In genomic region chr7:65469666-65470065, GRCm38 (mm10) we compare ENCODE assay signal across 8 mouse cellular contexts. TPM values are rescaled to one million over a fixed set of nuclear protein-coding genes. Genes with fewer than 3 reads are reported as not detected.
DNase-seq lines count a peak whose midpoint lies in the region; ATAC-seq and TF ChIP-seq lines count a peak whose summit lies in the region.

No protein-coding gene starts in this region.

- no peak overlapping the region for H3K4me2 ChIP-seq in liver, embryonic 11.5 days
- H3K4me2 ChIP-seq in embryonic facial prominence, embryonic 14.5 days (ENCODE audit: low read depth, low read length): peak overlapping the region; percentile 23
- no peak overlapping the region for H3K4me2 ChIP-seq in liver, embryonic 14.5 days (ENCODE audit: low read depth)
- no peak overlapping the region for H3K4me2 ChIP-seq in forebrain, embryonic 13.5 days

- no peak overlapping the region for H3K4me3 ChIP-seq in liver, adult 2 months (ENCODE audit: insufficient read depth, low read depth, low read length)
- H3K4me3 ChIP-seq in liver, embryonic 11.5 days (ENCODE audit: low read depth, low read length): no peak overlapping the region
- no peak overlapping the region for H3K4me3 ChIP-seq in embryonic facial prominence, embryonic 14.5 days (ENCODE audit: low read depth, low read length)
- H3K4me3 ChIP-seq in liver, embryonic 14.5 days (ENCODE audit: insufficient read depth in 1 of 2, low read depth in 2 of 2, low read length in 2 of 2): no peak overlapping the region
- H3K4me3 ChIP-seq in forebrain, embryonic 13.5 days: no peak overlapping the region

- no peaks in the 10 kb centered on the region for H3K9me3 ChIP-seq in liver, embryonic 11.5 days (ENCODE audit: control insufficient read depth, low read length)
- no peaks in the 10 kb centered on the region for H3K9me3 ChIP-seq in embryonic facial prominence, embryonic 14.5 days (ENCODE audit: control insufficient read depth, low read length)
- H3K9me3 ChIP-seq in liver, embryonic 14.5 days (ENCODE audit: control insufficient read depth, low read length): no peaks in the 10 kb centered on the region
- H3K9me3 ChIP-seq in forebrain, embryonic 13.5 days (replicated peaks): no peaks in the 10 kb centered on the region

- intact Hi-C loops in left cerebral cortex, postnatal 10 days (cut with DNase I): no loop called here

- 0 out of 2 replicates have a peak overlapping the region, but pooled peaks have one; percentile 4 for H3K27ac ChIP-seq in liver, adult 2 months (replicated peaks; ENCODE audit: insufficient read depth, low read depth, low read length)
- H3K27ac ChIP-seq in liver, embryonic 11.5 days (ENCODE audit: low read depth, low read length): no peak overlapping the region
- no peak overlapping the region; the same call in 1 of the 2 replicates for H3K27ac ChIP-seq in embryonic facial prominence, embryonic 14.5 days (replicated peaks; ENCODE audit: low read depth, low read length)
- no peak overlapping the region for H3K27ac ChIP-seq in liver, embryonic 14.5 days
- no peak overlapping the region for H3K27ac ChIP-seq in forebrain, embryonic 13.5 days

- H3K27me3 ChIP-seq in liver, adult 2 months (ENCODE audit: control insufficient read depth, insufficient read depth, low read length): no peaks in the 10 kb centered on the region
- no peaks in the 10 kb centered on the region for H3K27me3 ChIP-seq in liver, embryonic 11.5 days (replicated peaks; ENCODE audit: control insufficient read depth, insufficient read depth, low read length)
- no peaks in the 10 kb centered on the region for H3K27me3 ChIP-seq in embryonic facial prominence, embryonic 14.5 days (replicated peaks; ENCODE audit: control insufficient read depth, insufficient read depth, low read length)
- H3K27me3 ChIP-seq in liver, embryonic 14.5 days (ENCODE audit: control insufficient read depth, insufficient read depth, low read length): no peaks in the 10 kb centered on the region
- no peaks in the 10 kb centered on the region for H3K27me3 ChIP-seq in forebrain, embryonic 13.5 days

- peak; percentile 97 for DNase-seq in liver, adult 2 months (ENCODE audit: extremely low read depth, low read depth, low spot score)
- no peak for DNase-seq in liver, embryonic 11.5 days (ENCODE audit: low spot score)
- peak; percentile 56 for DNase-seq in embryonic facial prominence, embryonic 14.5 days (ENCODE audit: low spot score)
- DNase-seq in liver, embryonic 14.5 days (ENCODE audit: low read depth in 3 of 3, low spot score in 3 of 3): peak in 1 of 3 experiments; percentile 3
- DNase-seq in urinary bladder, postnatal 36 days (ENCODE audit: low spot score in 2 of 2): peak; percentile 73 to 82
- DNase-seq in left cerebral cortex, postnatal 10 days (ENCODE audit: extremely low spot score in 1 of 2, low spot score in 2 of 2): no peak
- no peak for DNase-seq in left cerebral cortex, adult 11 months (ENCODE audit: low spot score)

- H3K9ac ChIP-seq in liver, adult 2 months (ENCODE audit: low read depth, low read length): no peak overlapping the region
- H3K9ac ChIP-seq in liver, embryonic 11.5 days (ENCODE audit: low read depth, low read length): no peak overlapping the region
- H3K9ac ChIP-seq in embryonic facial prominence, embryonic 14.5 days (ENCODE audit: low read depth, low read length): no peak overlapping the region
- H3K9ac ChIP-seq in liver, embryonic 14.5 days (replicated peaks): no peak overlapping the region
- no peak overlapping the region for H3K9ac ChIP-seq in forebrain, embryonic 13.5 days

- H3K36me3 ChIP-seq in liver, adult 2 months (ENCODE audit: control insufficient read depth, insufficient read depth, low read length): no peaks in the 10 kb centered on the region
- H3K36me3 ChIP-seq in liver, embryonic 11.5 days (ENCODE audit: control insufficient read depth, insufficient read depth, low read length): no peaks in the 10 kb centered on the region
- no peaks in the 10 kb centered on the region for H3K36me3 ChIP-seq in embryonic facial prominence, embryonic 14.5 days (ENCODE audit: control insufficient read depth, insufficient read depth, low read length)
- H3K36me3 ChIP-seq in liver, embryonic 14.5 days (replicated peaks; ENCODE audit: control insufficient read depth, insufficient read depth, low read depth): no peaks in the 10 kb centered on the region
- H3K36me3 ChIP-seq in forebrain, embryonic 13.5 days (ENCODE audit: poor library complexity, severe bottlenecking): no peaks in the 10 kb centered on the region

- no peak for TF ChIP-seq POLR2A in liver, adult 2 months (IDR thresholded peaks at IDR 0.05; ENCODE audit: extremely low read depth, insufficient read depth, low read length)

- no peak for TF ChIP-seq EP300 in liver, embryonic 14.5 days (IDR thresholded peaks at IDR 0.05; ENCODE audit: low read depth)

- no peak for ATAC-seq in liver, embryonic 11.5 days (replicated peaks; ENCODE audit: low FRiP score)
- ATAC-seq in embryonic facial prominence, embryonic 14.5 days (ENCODE audit: low read depth): peak; percentile 57; the same call in 1 of the 2 replicates
- peak; percentile 37; the same call in 1 of the 2 replicates for ATAC-seq in liver, embryonic 14.5 days (ENCODE audit: insufficient read depth)
- ATAC-seq in forebrain, embryonic 13.5 days: no peak

- 4% methylated on average over 6 of the region's 6 CpGs for WGBS in liver, adult 2 months
- 5% methylated on average over 6 of the region's 6 CpGs for WGBS in liver, embryonic 11.5 days
- 9% methylated on average over 6 of the region's 6 CpGs for WGBS in embryonic facial prominence, embryonic 14.5 days
- 3% methylated on average over 6 of the region's 6 CpGs for WGBS in liver, embryonic 14.5 days (ENCODE audit: insufficient replicate concordance)
- WGBS in forebrain, embryonic 13.5 days: 37% methylated on average over 6 of the region's 6 CpGs

- H3K79me2 ChIP-seq in liver, adult 2 months (ENCODE audit: control insufficient read depth, insufficient read depth, low read length): no peaks in the 10 kb centered on the region

- no peak for TF ChIP-seq CTCF in liver, adult 2 months (IDR thresholded peaks at IDR 0.05; ENCODE audit: low read depth, low read length)
- TF ChIP-seq CTCF in liver, embryonic 14.5 days (IDR thresholded peaks at IDR 0.05; ENCODE audit: low read depth): no peak

- H3K4me1 ChIP-seq in liver, adult 2 months (ENCODE audit: control insufficient read depth, insufficient read depth, low read length): peaks cover 16% of the 10 kb centered on the region
- H3K4me1 ChIP-seq in liver, embryonic 11.5 days (replicated peaks; ENCODE audit: control insufficient read depth, insufficient read depth, low read length): peaks cover 6% of the 10 kb centered on the region
- peaks cover 12% of the 10 kb centered on the region; the same call in 1 of the 2 replicates for H3K4me1 ChIP-seq in embryonic facial prominence, embryonic 14.5 days (ENCODE audit: control insufficient read depth, insufficient read depth, low read length)
- peaks cover 0 to 11% of the 10 kb centered on the region in 2 experiments; a peak in 2 of 4 replicates for H3K4me1 ChIP-seq in liver, embryonic 14.5 days (replicated peaks; ENCODE audit: control insufficient read depth in 2 of 2, insufficient read depth in 2 of 2, low read length in 1 of 2)
- H3K4me1 ChIP-seq in forebrain, embryonic 13.5 days: no peaks in the 10 kb centered on the region

RNA-seq across cellular contexts. Expression of gene Tjp1, which starts 57.9 kb away (rescaled TPM):
- total RNA-seq in liver, adult 2 months (2014; rRNA removed): 19.1 and 24.6 TPM in 2 replicates
- polyA plus RNA-seq in liver, adult 2 months (2012; rRNA removed): 5.8 and 6.4 TPM in 2 replicates
- 14.4 and 15.0 TPM in 2 replicates for polyA plus RNA-seq in liver, embryonic 11.5 days (2014; fragmentation: Nextera tagmentation; extraction: Ambion mirVana)
- polyA plus RNA-seq in embryonic facial prominence, embryonic 14.5 days (2014; fragmentation: Nextera tagmentation; extraction: Ambion mirVana): 18.2 and 22.3 TPM in 2 replicates
- 4.1 and 4.9 TPM in 2 replicates for polyA plus RNA-seq in liver, embryonic 14.5 days (2012; rRNA removed)
- polyA plus RNA-seq in liver, embryonic 14.5 days (2014; fragmentation: Nextera tagmentation; extraction: Ambion mirVana): 1.9 and 3.2 TPM in 2 replicates
- polyA plus RNA-seq in forebrain, embryonic 13.5 days (2015; fragmentation: Nextera tagmentation; extraction: Ambion mirVana): 19.9 and 22.4 TPM in 2 replicates
- total RNA-seq in left cerebral cortex, postnatal 10 days (2021): 100 to 1,000 TPM; 112 to 129 TPM

Comparison
In these comparisons a context has a peak if more than half of its experiments do, and no peak if none do; other contexts are left out.
1. DNase-seq: peak in liver, adult 2 months (single experiment), embryonic facial prominence, embryonic 14.5 days (single experiment) and urinary bladder, postnatal 36 days (2 of 2); none in liver, embryonic 11.5 days (single experiment), left cerebral cortex, postnatal 10 days (0 of 2) and left cerebral cortex, adult 11 months (single experiment).
2. ATAC-seq: peak in embryonic facial prominence, embryonic 14.5 days (single experiment) and liver, embryonic 14.5 days (single experiment); none in liver, embryonic 11.5 days (single experiment) and forebrain, embryonic 13.5 days (single experiment).